Mouse (Mus musculus): ENCODE results near the gene Fmc1. TPM values are rescaled to one million over a fixed set of nuclear protein-coding genes. Genes with fewer than 3 reads are reported as not detected.

The Fmc1 gene
- 92.7 and 96.2 TPM in 2 replicates for polyA plus RNA-seq (2016; fragmentation: Nextera tagmentation; extraction: Ambion mirVana)

DNA sequence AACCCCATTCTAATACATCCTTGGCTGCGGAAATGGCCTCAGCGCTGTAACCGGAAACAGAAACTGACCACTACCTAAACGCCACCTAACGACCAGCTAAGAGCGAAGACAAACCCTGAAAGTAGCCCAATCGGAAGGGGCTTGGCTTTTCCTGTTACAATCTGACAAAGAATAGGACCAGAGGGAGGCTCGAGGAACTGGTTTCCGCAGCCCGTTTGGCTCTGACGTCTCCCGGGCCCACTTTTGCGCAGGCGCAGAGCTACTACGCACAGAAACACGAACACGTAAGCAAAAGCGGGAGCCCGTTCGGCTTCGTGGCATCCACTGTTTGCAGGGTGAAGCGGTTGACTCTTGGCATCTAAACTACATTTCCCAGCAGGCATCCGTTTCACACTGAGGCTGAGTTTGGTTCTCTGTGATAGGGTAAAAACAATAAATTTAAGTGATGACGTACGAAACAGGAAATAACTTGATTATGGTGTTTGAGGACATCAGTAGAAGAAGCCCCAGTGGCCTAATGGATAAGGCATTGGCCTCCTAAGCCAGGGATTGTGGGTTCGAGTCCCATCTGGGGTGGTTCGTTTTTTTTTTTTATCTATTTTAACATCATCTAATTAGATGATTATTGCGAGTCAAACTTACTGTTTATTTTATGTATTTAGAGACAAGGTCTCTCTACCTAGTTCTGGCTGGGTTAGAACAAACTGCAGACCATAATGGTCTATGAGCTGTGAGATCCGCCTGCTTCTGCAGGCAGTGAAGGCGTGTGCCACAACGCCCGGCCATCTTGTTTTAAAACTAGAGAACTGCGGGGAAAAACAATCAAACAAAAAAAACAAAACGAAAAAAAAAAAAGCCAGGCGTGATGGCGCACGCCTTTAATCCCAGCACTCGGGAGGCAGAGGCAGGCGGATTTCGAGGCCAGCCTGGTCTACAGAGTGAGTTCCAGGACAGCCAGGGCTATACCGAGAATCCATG lies at the start of gene Fmc1:
Gene Fmc1 (plus strand): TSS at position 75 of the 978 bp plus-strand sequence.
- peak within 1 kb of the TSS; percentile 95 for H3K27ac ChIP-seq
- no peaks in the 10 kb centered on the region for H3K36me3 ChIP-seq
- WGBS, result 6% methylated on average over 41 of the region's 41 CpGs
- H3K9me3 ChIP-seq (replicated peaks), result no peaks in the 10 kb centered on the region
- peak within 1 kb of the TSS; percentile 82 for H3K4me3 ChIP-seq
- DNase-seq (ENCODE audit: low spot score), result peak; percentile 96
- peaks cover 22% of the 10 kb centered on the region for H3K4me1 ChIP-seq
- H3K27me3 ChIP-seq (ENCODE audit: low read depth, poor library complexity, severe bottlenecking), result no peaks in the 10 kb centered on the region

DNA sequence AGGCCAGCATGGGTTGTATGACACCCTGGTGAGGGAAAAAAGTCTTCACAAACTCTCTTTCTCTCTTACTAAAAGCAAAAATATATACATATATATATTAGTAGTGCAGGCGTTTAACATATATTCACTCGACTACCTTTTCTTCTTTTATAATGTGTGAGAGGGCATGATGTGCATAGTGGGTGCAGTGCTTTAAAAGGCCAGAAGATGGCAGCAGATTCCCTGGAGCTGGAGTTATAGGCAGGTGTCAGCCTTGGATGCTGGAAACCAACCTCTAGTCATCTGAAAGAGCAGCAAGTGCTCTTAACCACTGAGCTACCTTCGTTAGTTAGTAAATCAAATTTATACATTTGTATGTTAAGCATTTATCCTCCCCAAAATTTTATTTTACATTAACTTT lies 40.8 kb upstream of the Fmc1 start:
- peak; percentile 48 for DNase-seq (ENCODE audit: low spot score)
- WGBS, result 88% methylated on average over 3 of the region's 3 CpGs
- no peaks in the 10 kb centered on the region for H3K9me3 ChIP-seq (replicated peaks)
- no peak overlapping the region for H3K27ac ChIP-seq
- no peak overlapping the region for H3K4me3 ChIP-seq
- no peaks in the 10 kb centered on the region for H3K27me3 ChIP-seq (ENCODE audit: low read depth, poor library complexity, severe bottlenecking)
- 0 out of 2 replicates have a peak, but pooled peaks cover 3% of the 10 kb centered on the region for H3K4me1 ChIP-seq
- H3K36me3 ChIP-seq, result peaks cover 74% of the 10 kb centered on the region

DNA sequence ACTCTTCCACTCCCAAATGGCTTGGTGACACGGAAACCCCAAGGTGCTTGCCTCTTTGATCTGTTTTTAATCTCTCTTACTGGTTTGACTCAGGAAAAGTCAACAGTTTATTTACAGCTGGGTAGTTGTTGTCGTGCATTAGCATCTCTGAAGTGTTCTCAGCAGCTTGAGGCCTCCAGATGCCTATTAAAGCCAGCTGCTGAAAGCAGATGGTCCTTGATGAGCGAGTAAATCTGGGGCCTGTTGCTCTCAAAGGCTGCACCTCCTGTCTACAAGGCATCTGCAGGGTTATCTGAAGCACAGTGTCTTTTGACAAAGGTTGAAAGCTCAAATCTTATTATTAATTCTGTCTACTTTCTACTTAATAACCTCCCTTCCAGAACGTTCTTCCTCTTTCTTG lies 37.7 kb upstream of the Fmc1 start:
- 36% methylated on average over 4 of the region's 4 CpGs for WGBS
- Histone ChIP-seq H3K4me1 (0 out of 2 replicates have a peak, but pooled peaks cover 3% of the 10 kb centered on the region), H3K36me3 (peaks cover 73% of the 10 kb centered on the region), H3K27ac (no peak overlapping the region), H3K4me3 (no peak overlapping the region), H3K9me3 (replicated peaks) (no peaks in the 10 kb centered on the region), H3K27me3 (ENCODE audit: low read depth, poor library complexity, severe bottlenecking) (no peaks in the 10 kb centered on the region)
- DNase-seq (ENCODE audit: low spot score), result no peak

DNA sequence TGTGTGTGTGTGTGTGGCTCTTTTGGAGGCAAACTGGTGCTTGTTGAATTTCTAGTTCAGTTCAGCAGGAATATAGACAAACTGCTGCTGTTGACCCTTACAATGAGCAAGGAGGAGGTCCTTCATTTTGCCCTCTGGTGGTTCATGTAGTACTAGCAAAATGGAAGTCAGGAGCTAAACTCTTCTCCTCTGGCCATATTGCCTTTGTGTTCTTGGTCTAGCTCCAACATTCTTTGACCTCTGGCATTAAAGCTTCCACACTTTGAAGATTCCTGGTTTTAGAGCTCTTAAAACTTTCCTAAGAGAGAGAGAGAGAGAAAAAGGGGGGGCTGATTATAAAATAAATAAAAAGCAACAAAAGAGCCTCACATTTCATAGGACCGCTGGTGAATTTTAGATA lies 21.2 kb upstream of the Fmc1 start:
- no peaks in the 10 kb centered on the region for H3K27me3 ChIP-seq (ENCODE audit: low read depth, poor library complexity, severe bottlenecking)
- H3K9me3 ChIP-seq (replicated peaks), result no peaks in the 10 kb centered on the region
- no peak overlapping the region for H3K27ac ChIP-seq
- H3K4me1 ChIP-seq, result no peaks in the 10 kb centered on the region
- H3K36me3 ChIP-seq, result 0 out of 2 replicates have a peak, but pooled peaks cover 5% of the 10 kb centered on the region
- H3K4me3 ChIP-seq, result no peak overlapping the region
- 96% methylated on average over 1 of the region's 1 CpGs for WGBS
- no peak for DNase-seq (ENCODE audit: low spot score)

DNA sequence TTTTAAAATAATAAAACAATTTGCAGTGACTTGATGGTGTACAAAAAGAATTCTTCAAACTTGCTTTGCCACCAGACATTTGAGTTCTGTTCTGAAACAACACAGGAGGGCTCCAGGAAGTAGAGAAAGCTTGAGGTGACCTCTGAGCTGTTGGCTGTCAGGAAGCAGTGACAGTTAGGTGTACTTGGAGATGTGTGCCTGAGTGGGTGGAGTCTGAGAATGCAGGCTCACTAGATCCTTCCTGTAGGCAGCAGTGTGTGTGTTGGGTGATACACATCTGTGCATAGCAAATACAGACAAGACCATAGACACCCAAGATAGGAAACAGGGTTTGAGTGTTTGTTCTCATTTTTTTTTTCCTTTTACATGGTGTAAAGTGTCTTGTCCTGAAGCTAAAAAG lies 20.5 kb upstream of the Fmc1 start:
- Histone ChIP-seq H3K27me3 (ENCODE audit: low read depth, poor library complexity, severe bottlenecking) (no peaks in the 10 kb centered on the region), H3K4me1 (no peaks in the 10 kb centered on the region), H3K36me3 (0 out of 2 replicates have a peak, but pooled peaks cover 5% of the 10 kb centered on the region), H3K27ac (no peak overlapping the region), H3K9me3 (replicated peaks) (no peaks in the 10 kb centered on the region), H3K4me3 (no peak overlapping the region)
- no peak for DNase-seq (ENCODE audit: low spot score)

DNA sequence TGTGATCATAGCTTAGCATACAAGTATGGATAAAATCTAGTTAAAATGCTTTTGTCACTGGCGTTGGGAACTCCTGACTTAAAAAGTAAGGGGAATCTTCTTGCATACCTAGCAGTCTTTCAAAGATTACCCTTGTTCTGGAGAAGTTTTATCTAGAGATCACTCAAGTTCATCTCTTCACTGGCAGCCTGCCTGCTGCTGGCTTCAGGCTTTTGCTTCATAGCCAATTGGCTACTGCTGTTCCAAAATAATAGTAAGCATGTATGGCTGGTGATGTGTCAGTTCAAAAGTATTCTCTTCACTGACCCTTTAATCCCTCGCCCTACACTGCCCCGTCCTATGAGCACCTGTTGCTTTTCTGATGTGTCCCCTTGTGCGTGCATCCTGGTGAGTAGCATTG lies 18.1 kb upstream of the Fmc1 start:
- no peaks in the 10 kb centered on the region for H3K4me1 ChIP-seq
- 95% methylated on average over 4 of the region's 4 CpGs for WGBS
- no peaks in the 10 kb centered on the region for H3K27me3 ChIP-seq (ENCODE audit: low read depth, poor library complexity, severe bottlenecking)
- no peak for DNase-seq (ENCODE audit: low spot score)
- H3K4me3 ChIP-seq, result no peak overlapping the region
- no peaks in the 10 kb centered on the region for H3K9me3 ChIP-seq (replicated peaks)
- no peak overlapping the region for H3K27ac ChIP-seq
- 0 out of 2 replicates have a peak, but pooled peaks cover 2% of the 10 kb centered on the region for H3K36me3 ChIP-seq

DNA sequence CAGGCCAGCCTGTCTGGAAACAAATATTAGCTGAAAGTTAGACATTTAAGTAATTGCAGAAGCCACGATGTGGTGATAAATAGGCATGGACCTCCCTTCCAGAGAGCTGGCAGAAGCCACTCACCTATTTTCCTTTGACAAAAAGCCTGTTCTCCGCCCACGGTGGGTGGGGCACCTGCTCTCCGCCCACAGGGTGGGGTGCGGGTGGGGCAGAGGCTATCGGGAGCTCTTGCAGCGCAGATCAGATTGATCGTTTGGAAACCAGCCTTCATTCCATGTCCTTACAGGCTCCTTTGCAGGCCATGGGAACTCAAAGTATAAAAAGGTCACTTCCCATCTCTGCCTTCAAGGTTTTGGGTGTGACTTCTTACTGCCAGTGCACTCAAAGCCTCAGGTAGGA lies 9.5 kb upstream of the Fmc1 start:
- no peaks in the 10 kb centered on the region for H3K9me3 ChIP-seq (replicated peaks)
- H3K36me3 ChIP-seq, result 0 out of 2 replicates have a peak, but pooled peaks cover 4% of the 10 kb centered on the region
- H3K27ac ChIP-seq, result no peak overlapping the region
- 12% methylated on average over 8 of the region's 8 CpGs for WGBS
- DNase-seq (ENCODE audit: low spot score), result no peak
- 0 out of 2 replicates have a peak, but pooled peaks cover 6% of the 10 kb centered on the region for H3K4me1 ChIP-seq
- no peak overlapping the region for H3K4me3 ChIP-seq
- H3K27me3 ChIP-seq (ENCODE audit: low read depth, poor library complexity, severe bottlenecking), result no peaks in the 10 kb centered on the region

DNA sequence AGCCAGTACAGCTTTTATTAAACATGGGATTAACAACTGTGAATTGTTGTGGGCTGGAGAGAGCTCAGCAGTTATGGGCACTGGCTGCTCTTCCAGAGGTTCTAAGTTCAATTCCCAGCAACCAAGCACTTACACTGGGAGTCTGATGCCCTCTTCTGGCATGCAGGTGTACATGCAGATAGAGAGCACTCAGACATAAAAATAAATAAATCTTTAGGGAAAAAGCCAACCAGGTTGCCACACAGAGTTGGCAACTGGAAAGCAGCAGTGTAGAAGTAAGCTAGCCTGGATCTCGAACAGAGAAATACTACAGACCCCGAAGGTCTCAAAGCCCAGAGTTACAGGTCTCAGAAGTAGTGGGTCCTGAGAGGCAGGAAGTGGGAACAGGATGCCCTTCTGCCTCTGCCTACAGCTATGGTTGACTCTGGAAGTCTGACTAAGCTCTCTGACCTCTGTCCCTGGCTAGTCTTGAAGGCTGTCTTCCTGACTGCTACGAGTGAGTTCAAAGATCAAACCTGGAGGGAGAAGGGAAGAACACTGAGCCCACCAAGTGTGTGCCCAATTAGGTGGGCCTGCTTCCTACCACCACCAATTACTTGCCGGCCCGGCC lies 2.0 kb upstream of the Fmc1 start:
- WGBS, result 48% methylated on average over 5 of the region's 5 CpGs
- no peak overlapping the region for H3K4me3 ChIP-seq
- 0 out of 2 replicates have a peak overlapping the region, but pooled peaks have one; percentile 30 for H3K27ac ChIP-seq
- no peak for DNase-seq (ENCODE audit: low spot score)
- no peaks in the 10 kb centered on the region for H3K27me3 ChIP-seq (ENCODE audit: low read depth, poor library complexity, severe bottlenecking)
- H3K36me3 ChIP-seq, result no peaks in the 10 kb centered on the region
- no peaks in the 10 kb centered on the region for H3K9me3 ChIP-seq (replicated peaks)
- peaks cover 22% of the 10 kb centered on the region for H3K4me1 ChIP-seq

DNA sequence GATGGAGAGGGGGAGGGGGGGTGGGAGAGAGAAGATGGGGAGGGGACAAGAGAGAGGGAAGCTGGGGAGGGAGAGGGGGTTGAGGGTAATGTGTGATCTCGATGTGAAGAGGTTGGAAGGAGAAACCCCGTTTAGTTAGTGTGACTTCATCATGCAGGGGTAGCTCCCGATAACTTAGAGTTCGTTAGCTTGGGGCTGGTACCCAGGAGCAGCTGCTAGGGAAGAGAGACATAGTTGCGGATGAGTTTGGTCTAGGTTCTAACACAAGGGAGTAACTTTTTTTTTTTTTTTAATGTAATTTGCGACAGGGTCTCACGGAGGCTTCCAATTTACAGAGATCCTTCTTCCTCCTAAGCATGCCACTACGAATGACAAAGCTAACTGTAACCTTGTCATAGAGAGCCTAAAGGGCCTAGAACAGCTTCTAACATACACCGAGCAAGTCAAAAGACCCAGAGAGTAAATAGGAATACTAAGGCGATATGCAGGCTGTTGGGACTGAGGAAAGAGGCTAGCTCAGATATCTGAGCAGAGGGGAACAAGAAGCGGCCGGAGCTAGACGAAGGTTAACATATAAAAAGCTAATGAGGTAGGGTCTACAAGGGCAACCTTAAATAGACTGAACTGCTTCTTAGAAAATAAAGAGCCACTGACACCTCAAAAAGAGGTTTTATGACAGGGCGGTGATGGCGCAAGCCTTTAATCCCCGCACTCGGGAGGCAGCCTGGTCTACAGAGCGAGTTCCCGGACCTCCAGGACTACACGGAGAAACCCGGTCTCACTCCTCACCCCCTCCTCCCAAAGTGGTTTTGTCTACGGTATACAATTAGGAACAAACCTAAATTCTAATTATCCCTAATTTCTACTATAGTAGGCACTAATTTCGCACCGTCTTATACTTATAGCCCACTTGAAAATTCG lies 542 bp upstream of the Fmc1 start:
- no peaks in the 10 kb centered on the region for H3K9me3 ChIP-seq (replicated peaks)
- H3K4me1 ChIP-seq, result peaks cover 22% of the 10 kb centered on the region
- DNase-seq (ENCODE audit: low spot score), result peak; percentile 60
- H3K36me3 ChIP-seq, result no peaks in the 10 kb centered on the region
- H3K27ac ChIP-seq, result peak overlapping the region; percentile 95
- H3K4me3 ChIP-seq, result peak overlapping the region; percentile 82
- 11% methylated on average over 25 of the region's 25 CpGs for WGBS
- no peaks in the 10 kb centered on the region for H3K27me3 ChIP-seq (ENCODE audit: low read depth, poor library complexity, severe bottlenecking)

DNA sequence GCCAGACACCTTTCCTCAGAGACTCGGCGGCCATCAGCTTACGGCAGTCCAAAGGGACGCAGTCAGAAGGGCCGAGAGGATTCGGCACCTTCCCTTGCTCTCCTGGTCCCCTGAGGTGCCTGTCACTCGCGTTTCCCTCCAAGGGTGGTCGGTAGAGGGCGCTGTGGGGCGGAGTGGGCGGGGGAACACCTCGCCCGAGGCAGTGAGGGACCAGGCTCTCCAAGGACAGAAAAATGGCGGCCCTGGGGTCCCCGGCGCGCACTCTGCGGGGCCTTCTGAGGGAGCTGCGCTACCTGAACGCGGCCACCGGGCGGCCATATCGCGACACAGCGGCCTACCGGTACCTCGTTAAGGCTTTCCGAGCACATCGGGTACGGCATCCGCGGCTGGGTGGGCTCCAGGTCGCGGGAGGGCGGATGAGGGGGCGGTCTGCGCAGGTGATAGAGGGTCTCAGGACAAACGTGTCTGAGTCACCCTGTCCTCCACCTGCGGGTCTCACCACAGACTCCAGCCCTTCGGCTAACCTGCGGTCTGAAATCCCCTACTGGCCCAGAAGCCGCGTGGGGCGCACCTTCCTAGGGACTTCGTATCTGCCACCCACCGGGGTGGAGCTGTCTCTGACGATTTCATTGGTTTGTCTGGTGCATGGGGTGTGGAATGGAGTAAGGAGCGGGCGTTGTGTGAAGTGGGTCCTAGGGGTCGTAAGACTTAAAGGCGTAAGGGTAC lies 1.5 kb downstream of the Fmc1 start:
- Histone ChIP-seq H3K4me3 (peak overlapping the region; percentile 82), H3K27ac (peak overlapping the region; percentile 95), H3K9me3 (replicated peaks) (no peaks in the 10 kb centered on the region), H3K4me1 (peaks cover 22% of the 10 kb centered on the region), H3K27me3 (ENCODE audit: low read depth, poor library complexity, severe bottlenecking) (no peaks in the 10 kb centered on the region), H3K36me3 (peaks cover 9% of the 10 kb centered on the region)
- DNase-seq (ENCODE audit: low spot score), result peak; percentile 100
- under 1% methylated on average over 53 of the region's 53 CpGs for WGBS

DNA sequence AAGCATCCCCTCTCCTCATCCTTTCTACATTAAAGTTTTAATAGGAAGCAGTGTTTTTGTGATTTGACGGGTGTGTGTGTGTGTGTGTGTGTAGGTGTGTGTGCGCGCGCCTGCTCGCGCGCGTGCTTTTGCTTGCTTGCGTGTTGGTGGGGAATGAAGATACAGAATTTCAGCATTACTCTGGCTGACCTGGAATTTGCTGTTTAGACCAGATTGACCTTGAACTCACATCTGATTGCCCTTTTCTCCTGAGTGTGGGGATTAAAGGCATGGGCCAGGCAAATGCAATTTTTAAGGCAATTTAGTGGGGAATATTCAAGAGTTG lies 2.0 kb downstream of the Fmc1 start:
- Histone ChIP-seq H3K4me3 (peak overlapping the region; percentile 82), H3K9me3 (replicated peaks) (no peaks in the 10 kb centered on the region), H3K27ac (peak overlapping the region; percentile 95), H3K4me1 (peaks cover 22% of the 10 kb centered on the region), H3K36me3 (peaks cover 14% of the 10 kb centered on the region), H3K27me3 (ENCODE audit: low read depth, poor library complexity, severe bottlenecking) (no peaks in the 10 kb centered on the region)
- no peak for DNase-seq (ENCODE audit: low spot score)
- WGBS, result 5% methylated on average over 9 of the region's 9 CpGs

DNA sequence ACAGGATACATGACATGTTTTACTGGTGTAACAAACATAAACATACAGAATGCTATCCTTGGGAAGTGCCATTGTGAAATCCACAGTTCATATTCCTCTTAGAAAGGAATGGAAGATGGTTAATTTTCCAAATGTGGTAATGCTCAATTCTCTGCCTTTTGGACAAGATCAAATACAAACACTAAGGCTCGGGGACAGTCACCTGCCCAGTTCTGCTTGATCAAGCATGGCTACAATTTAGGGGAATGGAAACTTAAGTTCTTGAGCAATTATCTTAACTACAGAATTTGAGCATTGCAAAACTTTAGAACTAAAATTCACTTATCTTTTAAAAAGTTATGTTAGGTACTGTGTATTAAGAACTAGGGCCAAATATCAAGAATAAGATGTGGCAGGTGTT lies 2.5 kb downstream of the Fmc1 start:
- 82% methylated on average over 1 of the region's 1 CpGs for WGBS
- H3K4me3 ChIP-seq, result peak overlapping the region; percentile 82
- peaks cover 15% of the 10 kb centered on the region for H3K36me3 ChIP-seq
- H3K4me1 ChIP-seq, result peaks cover 22% of the 10 kb centered on the region
- DNase-seq (ENCODE audit: low spot score), result no peak
- H3K27me3 ChIP-seq (ENCODE audit: low read depth, poor library complexity, severe bottlenecking), result no peaks in the 10 kb centered on the region
- no peak overlapping the region for H3K27ac ChIP-seq
- H3K9me3 ChIP-seq (replicated peaks), result no peaks in the 10 kb centered on the region
